19 mouse cellular contexts compared by ENCODE assay signal in the genomic region with DNA sequence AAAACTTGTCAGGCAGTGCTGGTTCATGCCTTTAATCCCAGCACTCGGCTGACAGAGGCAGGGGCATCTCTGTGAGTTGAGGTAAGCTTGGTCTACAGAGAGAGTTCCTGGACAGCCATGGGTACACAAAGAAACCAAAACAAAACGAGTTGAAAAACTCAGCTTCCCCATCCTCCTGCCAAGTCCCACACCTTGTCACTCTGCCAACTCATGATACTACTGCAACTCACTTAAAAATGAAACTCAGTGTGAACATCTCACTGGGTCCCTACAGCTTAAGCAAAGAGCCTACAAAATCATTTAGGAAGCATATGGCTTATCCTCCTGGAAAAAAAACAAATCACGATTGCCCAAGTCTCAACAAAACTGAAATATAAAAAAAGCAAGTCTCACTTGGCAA.
DNase-seq lines count a peak whose midpoint lies in the region; ATAC-seq and TF ChIP-seq lines count a peak whose summit lies in the region.
"Had no signal": no experiment of that assay in that cellular context is flagged by ENCODE, and none has a peak within 500 bp of the region (broad histone marks: within the 10 kb centered on the region; RNA-seq: fewer than 3 reads in every experiment).

No protein-coding gene starts in this region.

- no peak for TF ChIP-seq EP300 in CH12.LX (IDR thresholded peaks at IDR 0.05; ENCODE audit: low read length)

- H3K79me2 ChIP-seq in CH12.LX (replicated peaks; ENCODE audit: control insufficient read depth, extremely low read depth, insufficient read depth, poor library complexity, severe bottlenecking), result no peaks in the 10 kb centered on the region

- TF ChIP-seq CTCF in CH12.LX (conservative IDR thresholded peaks at IDR 0.05 in 1 of 2, IDR thresholded peaks at IDR 0.05 in 1 of 2; ENCODE audit: low read depth in 2 of 2, low read length in 2 of 2), result no peak

- dilution Hi-C loops in CH12.LX (cut with MboI; ENCODE audit: extremely low pct_ligation_motif_present, extremely low pct_unique_long_range_greater_than_20kb, low sequenced_read_pairs), result no loop called here

- peak overlapping the region; percentile 22; the same call in 1 of the 2 replicates for H3K4me2 ChIP-seq in heart, embryonic 13.5 days
- 0 out of 2 replicates have a peak overlapping the region, but pooled peaks have one; percentile 33 for H3K4me2 ChIP-seq in CH12.LX (ENCODE audit: insufficient read depth, low read depth, poor library complexity, severe bottlenecking)
- H3K4me2 ChIP-seq in kidney, embryonic 15.5 days, result no peak overlapping the region
- H3K4me2 ChIP-seq in hindbrain, embryonic 12.5 days (replicated peaks), result no peak overlapping the region
- H3K4me2 ChIP-seq: embryonic facial prominence, embryonic 13.5 days; limb, embryonic 15.5 days; midbrain, embryonic 12.5 days; neural tube, embryonic 13.5 days had no signal

- no peaks in the 10 kb centered on the region for H3K36me3 ChIP-seq in heart, embryonic 13.5 days
- no peaks in the 10 kb centered on the region for H3K36me3 ChIP-seq in CH12.LX (replicated peaks in 1 of 2; ENCODE audit: control insufficient read depth in 1 of 2, insufficient read depth in 1 of 2, low read length in 1 of 2)
- no peaks in the 10 kb centered on the region for H3K36me3 ChIP-seq in kidney, embryonic 15.5 days
- H3K36me3 ChIP-seq in hindbrain, embryonic 12.5 days, result no peaks in the 10 kb centered on the region
- H3K36me3 ChIP-seq: embryonic facial prominence, embryonic 13.5 days; limb, embryonic 15.5 days; midbrain, embryonic 12.5 days; neural tube, embryonic 13.5 days had no signal

- TF ChIP-seq RAD21 in CH12.LX (IDR thresholded peaks at IDR 0.05; ENCODE audit: low read depth, low read length), result no peak

- intact Hi-C loops in heart, postnatal 25 days (cut with DNase I), result no loop called here
- intact Hi-C loops in gastrocnemius, postnatal 36 days (cut with DNase I), result no loop called here

- 34% methylated on average over 3 of the region's 3 CpGs for WGBS in heart, embryonic 13.5 days
- WGBS in kidney, embryonic 15.5 days, result 73% methylated on average over 3 of the region's 3 CpGs
- 74% methylated on average over 3 of the region's 3 CpGs for WGBS in hindbrain, embryonic 12.5 days

- H3K9me3 ChIP-seq in heart, embryonic 13.5 days, result no peaks in the 10 kb centered on the region
- no peaks in the 10 kb centered on the region for H3K9me3 ChIP-seq in CH12.LX (replicated peaks; ENCODE audit: low read length)
- no peaks in the 10 kb centered on the region for H3K9me3 ChIP-seq in kidney, embryonic 15.5 days (replicated peaks)
- no peaks in the 10 kb centered on the region for H3K9me3 ChIP-seq in hindbrain, embryonic 12.5 days (replicated peaks)
- H3K9me3 ChIP-seq: embryonic facial prominence, embryonic 13.5 days; limb, embryonic 15.5 days; midbrain, embryonic 12.5 days; neural tube, embryonic 13.5 days had no signal

- in situ Hi-C loops in CH12.LX (cut with MboI; ENCODE audit: low pct_ligation_motif_present, low pct_unique_long_range_greater_than_20kb, low sequenced_read_pairs), result no loop called here

- no peak for TF ChIP-seq POLR2A in CH12.LX (IDR thresholded peaks at IDR 0.05; ENCODE audit: low read depth, low read length)

- no peak overlapping the region for H3K27ac ChIP-seq in heart, embryonic 13.5 days (replicated peaks)
- H3K27ac ChIP-seq in CH12.LX (ENCODE audit: insufficient read depth, low read depth), result no peak overlapping the region
- H3K27ac ChIP-seq in kidney, embryonic 15.5 days, result no peak overlapping the region
- no peak overlapping the region for H3K27ac ChIP-seq in hindbrain, embryonic 12.5 days
- H3K27ac ChIP-seq: embryonic facial prominence, embryonic 13.5 days; limb, embryonic 15.5 days; midbrain, embryonic 12.5 days; neural tube, embryonic 13.5 days; stomach, postnatal 0 days had no signal

- no peak overlapping the region for H3K4me3 ChIP-seq in heart, embryonic 13.5 days
- H3K4me3 ChIP-seq in CH12.LX (replicated peaks in 1 of 3; ENCODE audit: low read depth in 2 of 3, low read length in 2 of 3, poor library complexity in 1 of 3), result no peak overlapping the region
- no peak overlapping the region for H3K4me3 ChIP-seq in kidney, embryonic 15.5 days (replicated peaks)
- no peak overlapping the region for H3K4me3 ChIP-seq in hindbrain, embryonic 12.5 days
- H3K4me3 ChIP-seq: embryonic facial prominence, embryonic 13.5 days; limb, embryonic 15.5 days; midbrain, embryonic 12.5 days; neural tube, embryonic 13.5 days had no signal

- peaks cover 10% of the 10 kb centered on the region for H3K4me1 ChIP-seq in heart, embryonic 13.5 days
- peaks cover 5 to 8% of the 10 kb centered on the region in 2 experiments; a peak in 2 of 4 replicates for H3K4me1 ChIP-seq in CH12.LX (ENCODE audit: control insufficient read depth in 1 of 2, insufficient read depth in 2 of 2)
- no peaks in the 10 kb centered on the region for H3K4me1 ChIP-seq in kidney, embryonic 15.5 days
- no peaks in the 10 kb centered on the region for H3K4me1 ChIP-seq in hindbrain, embryonic 12.5 days
- H3K4me1 ChIP-seq: embryonic facial prominence, embryonic 13.5 days; limb, embryonic 15.5 days; midbrain, embryonic 12.5 days; neural tube, embryonic 13.5 days had no signal

- no peak overlapping the region for H3K9ac ChIP-seq in heart, embryonic 13.5 days
- H3K9ac ChIP-seq in CH12.LX (ENCODE audit: insufficient read depth, low read depth), result no peak overlapping the region
- no peak overlapping the region for H3K9ac ChIP-seq in kidney, embryonic 15.5 days
- no peak overlapping the region for H3K9ac ChIP-seq in hindbrain, embryonic 12.5 days
- H3K9ac ChIP-seq: embryonic facial prominence, embryonic 13.5 days; limb, embryonic 15.5 days; midbrain, embryonic 12.5 days; neural tube, embryonic 13.5 days had no signal

- no peak for DNase-seq in heart, postnatal 25 days (ENCODE audit: low spot score)
- DNase-seq in CH12.LX (ENCODE audit: extremely low read depth), result no peak
- DNase-seq in brain, adult 2 months (ENCODE audit: low read depth, low spot score), result peak; percentile 43
- peak; percentile 45 for DNase-seq in lung, postnatal 14 days
- no peak for DNase-seq in gastrocnemius, postnatal 36 days
- DNase-seq: adrenal gland, adult 8-10 months; cerebellum, postnatal 14 days; kidney, adult 8-10 months; kidney, postnatal 4 days had no signal

- ATAC-seq in heart, embryonic 13.5 days (ENCODE audit: extremely low read depth, insufficient number of reproducible peaks, low FRiP score, low TSS enrichment), result no peak
- no peak for ATAC-seq in kidney, embryonic 15.5 days (replicated peaks; ENCODE audit: low FRiP score)
- no peak for ATAC-seq in hindbrain, embryonic 12.5 days (ENCODE audit: low FRiP score)
- ATAC-seq: forebrain, embryonic 14.5 days; inflammation-experienced regulatory T-cells, adult 6 months had no signal

- no peaks in the 10 kb centered on the region for H3K27me3 ChIP-seq in heart, embryonic 13.5 days (replicated peaks)
- H3K27me3 ChIP-seq in CH12.LX (replicated peaks), result no peaks in the 10 kb centered on the region
- no peaks in the 10 kb centered on the region for H3K27me3 ChIP-seq in kidney, embryonic 15.5 days
- H3K27me3 ChIP-seq in hindbrain, embryonic 12.5 days, result no peaks in the 10 kb centered on the region
- H3K27me3 ChIP-seq: embryonic facial prominence, embryonic 13.5 days; limb, embryonic 15.5 days; midbrain, embryonic 12.5 days; neural tube, embryonic 13.5 days had no signal

TF ChIP-seq in CH12.LX, 34 proteins besides CTCF, POLR2A, EP300 and RAD21:
- TF ChIP-seq MAZ (IDR thresholded peaks at IDR 0.05; ENCODE audit: low read depth, low read length) (no peak), MEF2A (IDR thresholded peaks at IDR 0.05; ENCODE audit: borderline replicate concordance, low read depth, low read length) (no peak), MAX (IDR thresholded peaks at IDR 0.05; ENCODE audit: low read length) (no peak), MXI1 (IDR thresholded peaks at IDR 0.05; ENCODE audit: low read depth, low read length) (no peak), ZNF384 (IDR thresholded peaks at IDR 0.05; ENCODE audit: low read depth, low read length) (no peak), PAX5 (IDR thresholded peaks at IDR 0.05; ENCODE audit: low read length) (no peak), CHD2 (IDR thresholded peaks at IDR 0.05; ENCODE audit: low read length) (no peak), TCF12 (IDR thresholded peaks at IDR 0.05; ENCODE audit: low read depth, low read length) (no peak), MAFK (IDR thresholded peaks at IDR 0.05; ENCODE audit: insufficient replicate concordance, low read length) (no peak), IRF4 (IDR thresholded peaks at IDR 0.05; ENCODE audit: low read depth, low read length) (no peak), TBP (conservative IDR thresholded peaks at IDR 0.05; ENCODE audit: low read depth, low read length) (no peak), CHD1 (IDR thresholded peaks at IDR 0.05; ENCODE audit: low read depth, low read length) (no peak), POLR2AphosphoS2 (IDR thresholded peaks at IDR 0.05; ENCODE audit: low read depth, low read length) (no peak)

Comparison
In these comparisons a context has a peak if more than half of its experiments do, and no peak if none do; other contexts are left out.
1. H3K4me2 ChIP-seq: peak in heart, embryonic 13.5 days (single experiment) and CH12.LX (single experiment); none in kidney, embryonic 15.5 days (single experiment) and hindbrain, embryonic 12.5 days (single experiment).
2. DNase-seq: peak in brain, adult 2 months (single experiment) and lung, postnatal 14 days (single experiment); none in heart, postnatal 25 days (single experiment), CH12.LX (single experiment) and gastrocnemius, postnatal 36 days (0 of 2).